Mouse (Mus musculus) stomach, postnatal 0 days (tissue): ENCODE data around the gene Baiap2.

ENCODE experiments used
- CTCF ChIP-seq: IDR thresholded peaks from 2 replicates; pipeline ENCODE4 v1.5.1; 2016; ENCODE audit warnings: antibody characterized with exemption, low read depth, mild to moderate bottlenecking, moderate library complexity
- EP300 ChIP-seq: optimal IDR thresholded peaks from 2 replicates; pipeline ENCODE3; 2016; ENCODE audit warnings: antibody characterized with exemption

DNA sequence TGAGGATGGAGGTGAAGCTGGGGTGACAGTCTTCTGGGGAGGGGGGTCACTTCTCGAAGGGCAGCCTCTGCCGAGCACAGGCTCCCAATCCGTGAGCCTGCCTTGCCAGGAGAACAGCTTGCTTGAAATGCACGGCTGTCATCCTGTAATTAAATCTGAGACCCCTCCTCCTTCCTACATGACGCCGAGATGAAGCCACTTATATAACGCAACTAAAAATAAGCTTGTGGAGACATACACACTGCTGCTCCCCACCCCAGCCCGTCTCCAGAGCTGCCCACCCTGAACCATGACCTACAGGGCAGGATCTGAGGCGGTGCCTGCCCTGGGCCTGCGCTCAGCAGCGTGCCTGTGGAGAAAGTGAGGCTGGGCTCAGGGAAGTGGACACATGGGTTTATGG is 2.4 kb upstream of the Baiap2 start:
- TF ChIP-seq CTCF (no peak), EP300 (no peak)
